Mouse (Mus musculus): ENCODE results near the gene Naga.
"Not testable (repeated sequence)": the region's sequence is repeated elsewhere in the genome, so short reads cannot be mapped to it uniquely, and the experiment has no call there.

Naga gene

GRCm38 (mm10) chr15:82338593-82339112, at the start of gene Naga, which contains the start of the genes Pheta2 and Smdt1:
Naga (minus strand) TSS chr15:82338925.
Pheta2 (plus strand) TSS chr15:82338942.
Smdt1 (plus strand) TSS chr15:82338959.
- peak; percentile 99 for DNase-seq (ENCODE audit: low read depth)

DNA sequence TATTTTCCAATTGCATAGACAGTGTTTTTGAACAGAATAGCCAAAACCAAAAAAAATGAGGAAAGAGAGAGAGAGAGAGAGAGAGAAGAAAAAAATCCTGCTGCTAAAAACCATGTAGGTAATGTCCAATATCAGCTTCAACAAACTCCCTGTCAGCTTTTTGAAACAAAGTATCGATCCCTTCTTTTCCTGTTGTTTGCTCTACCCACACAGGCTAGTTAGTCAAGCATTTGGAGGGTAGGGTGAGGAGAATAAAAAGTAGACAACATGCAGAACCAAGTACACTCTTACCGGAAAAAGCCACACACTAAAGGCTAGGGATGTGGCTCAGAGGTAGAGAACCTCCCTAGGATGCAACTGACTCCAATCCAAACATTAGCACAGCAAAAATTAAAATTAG, 47.0 kb upstream of the Naga start:
- no peak for DNase-seq (ENCODE audit: low read depth)

DNA sequence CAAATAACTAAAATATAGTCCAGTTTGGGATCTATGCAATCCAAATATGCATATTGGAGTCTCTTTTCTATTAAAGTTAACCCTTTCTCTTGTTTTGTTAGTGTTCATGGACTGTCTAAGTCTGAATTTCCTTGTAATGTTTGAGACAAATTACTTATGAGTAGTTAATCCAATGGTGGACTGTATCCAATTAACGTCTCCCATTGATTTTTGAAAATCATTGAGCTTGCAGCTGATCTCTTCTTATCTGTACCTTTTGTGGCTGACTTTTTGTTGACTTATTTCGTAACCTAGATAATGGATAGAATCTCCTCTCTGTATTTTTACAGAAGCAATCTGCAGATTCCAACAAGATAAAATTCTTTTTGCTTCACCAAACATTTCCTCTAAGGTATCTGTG, 43.7 kb upstream of the Naga start:
- DNase-seq (ENCODE audit: low read depth) = no peak

DNA sequence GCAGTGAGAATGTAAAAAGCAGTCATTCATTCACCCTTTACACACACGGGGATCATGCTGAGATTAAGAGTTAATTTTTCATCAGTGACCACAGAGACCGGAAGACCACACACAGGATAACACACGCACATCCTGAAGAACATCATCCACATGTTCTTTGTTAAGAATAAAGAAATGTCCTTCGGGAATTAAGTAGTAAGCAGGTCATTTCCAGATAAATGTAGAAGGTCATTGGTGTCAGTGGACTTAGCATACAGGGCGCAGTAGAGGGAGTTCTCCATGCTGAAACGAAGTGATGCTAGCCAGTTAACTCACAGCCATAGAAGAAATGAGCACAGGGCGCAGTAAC, 42.0 kb upstream of the Naga start:
- DNase-seq (ENCODE audit: low read depth) = no peak

GRCm38 (mm10) chr15:82379871-82380713, 41.4 kb upstream of the Naga start, which contains the start of gene Cyp2d22:
Cyp2d22 (minus strand) TSS chr15:82380260.
- no peak for DNase-seq (ENCODE audit: low read depth)

GRCm38 (mm10) chr15:82379511-82379870, 40.8 kb upstream of the Naga start:
- no peak for DNase-seq (ENCODE audit: low read depth)

DNA sequence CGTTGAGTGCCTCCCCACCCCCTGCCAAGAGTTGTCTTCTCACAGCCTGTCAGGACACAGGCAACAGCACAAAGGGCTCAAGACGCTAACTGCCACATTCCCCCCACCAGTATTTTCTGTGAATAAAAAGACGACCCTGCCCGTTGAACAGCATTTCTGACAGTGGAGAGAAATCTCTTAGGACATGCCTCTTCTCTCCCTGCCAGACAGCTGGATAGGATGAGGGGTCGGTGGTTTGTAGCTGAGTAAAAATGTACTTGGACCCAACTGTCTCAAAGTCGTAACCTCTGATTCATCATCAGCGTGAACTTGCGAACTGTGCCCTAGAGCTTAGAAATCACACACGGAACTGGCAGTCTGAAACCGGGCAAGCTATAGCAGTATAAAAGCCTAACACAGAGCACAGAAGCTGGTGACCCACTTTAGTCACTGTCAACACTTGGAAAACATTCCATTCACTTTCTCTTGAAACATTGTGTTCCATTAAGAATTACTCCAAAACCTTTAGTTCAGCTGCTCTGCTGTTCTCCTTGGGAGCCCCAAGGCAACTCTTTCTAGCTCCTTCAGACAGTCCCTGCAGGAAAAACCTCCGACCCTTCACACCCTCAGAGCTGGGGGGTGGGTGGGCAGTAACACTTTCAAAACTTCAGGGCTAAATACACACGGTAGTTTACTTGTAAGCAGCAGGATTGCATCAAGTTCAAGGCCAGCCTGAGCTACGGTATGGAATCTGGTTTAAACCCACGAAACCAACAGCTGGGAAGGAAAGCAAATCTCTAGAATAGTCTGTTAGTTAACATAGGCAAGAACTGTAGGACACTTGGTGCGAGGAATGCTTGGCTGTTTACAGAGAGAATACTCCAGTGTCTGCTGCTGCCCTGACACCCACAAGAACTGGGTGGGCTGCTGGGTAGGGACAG, 39.8 kb upstream of the Naga start:
- DNase-seq (ENCODE audit: low read depth) = no peak

GRCm38 (mm10) chr15:82377701-82378100, 39.0 kb upstream of the Naga start:
- DNase-seq (ENCODE audit: low read depth) = no peak

DNA sequence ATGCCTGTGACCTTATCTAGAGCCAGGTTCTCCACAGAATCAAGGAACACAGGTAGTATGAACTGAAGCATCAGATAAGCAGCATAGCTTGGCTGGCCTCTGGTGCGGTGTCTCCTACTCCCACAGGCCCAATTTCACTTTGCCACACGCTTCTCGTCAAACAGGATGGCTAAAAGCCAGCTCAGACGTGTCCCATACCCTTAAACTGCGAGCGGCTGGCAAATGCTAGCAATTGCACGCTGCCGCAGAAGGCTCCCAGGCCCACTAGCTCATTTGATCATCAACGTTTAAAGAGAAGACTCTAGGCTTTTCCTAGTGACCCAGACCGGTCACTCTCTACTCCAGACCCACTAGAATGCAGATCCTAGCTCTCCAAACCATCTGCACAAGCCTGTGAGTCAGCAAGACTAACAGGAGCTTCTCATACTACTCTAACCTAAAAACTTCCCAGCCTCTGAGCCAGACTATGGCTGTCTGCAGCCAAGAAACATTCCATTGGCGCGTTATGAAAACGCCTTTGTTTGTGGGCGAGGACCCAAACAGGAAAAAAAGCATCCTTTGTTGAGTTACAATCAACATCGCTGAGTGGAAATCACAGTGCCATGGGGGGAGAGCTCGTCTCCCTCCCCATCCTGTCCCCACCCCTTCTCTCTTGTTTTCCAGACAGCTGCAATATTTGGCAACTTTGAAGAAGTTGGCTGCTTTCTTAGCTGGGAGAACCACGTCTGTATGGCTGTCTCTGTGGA, 37.8 kb upstream of the Naga start:
- no peak for DNase-seq (ENCODE audit: low read depth)

- no peak for DNase-seq (ENCODE audit: low read depth)
Observed at GRCm38 (mm10) chr15:82375855-82376254, 37.1 kb upstream of the Naga start.

- no peak for DNase-seq (ENCODE audit: low read depth)
Observed at GRCm38 (mm10) chr15:82374437-82374836, 35.7 kb upstream of the Naga start.

DNA sequence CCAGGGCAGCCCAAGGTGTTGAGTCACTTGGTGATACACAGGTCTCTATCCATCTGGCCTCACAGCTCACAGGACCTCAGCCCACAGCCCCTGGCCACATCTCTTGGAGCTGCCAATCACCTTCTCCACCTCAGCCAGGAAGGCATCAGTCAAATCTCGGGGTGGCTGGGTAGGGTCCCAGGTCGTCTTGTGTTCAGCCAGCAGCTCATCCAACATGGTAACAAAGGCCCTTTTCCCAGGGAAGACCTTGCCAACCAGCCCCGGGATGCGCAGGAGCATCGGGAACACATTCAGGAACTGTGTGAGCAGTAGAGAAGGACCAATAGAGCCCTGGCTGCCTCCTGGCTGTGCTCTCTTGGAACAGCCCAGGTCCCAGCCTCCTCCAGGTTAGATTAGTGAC, 34.3 kb upstream of the Naga start:
- no peak for DNase-seq (ENCODE audit: low read depth)

DNA sequence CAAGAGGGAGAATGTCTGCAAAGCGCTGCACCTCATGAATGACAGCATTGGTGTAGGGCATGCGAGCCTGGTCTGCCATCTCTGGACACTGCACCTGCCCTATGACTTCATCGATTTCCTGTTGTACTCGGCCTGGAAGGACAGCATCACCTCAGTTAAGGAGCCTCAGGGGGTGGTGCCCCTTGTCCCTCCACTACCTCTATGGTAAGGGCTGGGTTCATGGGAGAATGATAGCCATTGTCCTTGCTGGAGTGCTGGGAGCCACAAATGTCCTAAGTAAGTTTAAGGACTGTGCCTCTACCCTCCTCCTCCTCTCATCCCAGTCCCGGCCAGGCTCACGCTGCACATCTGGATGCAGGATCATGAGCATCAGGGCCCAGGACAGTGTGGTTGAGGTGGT, 33.7 kb upstream of the Naga start:
- no peak for DNase-seq (ENCODE audit: low read depth)

DNA sequence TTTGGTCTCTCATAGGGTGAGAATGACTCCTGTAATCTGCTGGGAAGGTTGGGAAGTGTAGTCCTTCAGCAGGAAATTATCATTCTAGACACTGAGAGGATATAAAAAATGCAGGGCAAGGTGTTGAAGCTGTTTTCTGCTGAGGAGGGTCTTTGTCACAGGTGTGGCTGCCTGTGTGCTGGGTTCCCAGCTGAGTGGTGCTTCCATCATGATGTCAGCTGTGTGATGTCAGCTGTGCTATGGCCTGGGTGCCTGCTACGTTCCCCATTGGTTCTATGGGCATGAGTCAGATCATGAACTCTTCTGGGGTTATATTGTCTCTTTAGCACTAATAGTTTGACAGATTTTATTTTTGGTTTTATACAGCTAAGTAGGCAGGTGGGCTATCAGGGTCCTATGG, 30.1 kb upstream of the Naga start:
- no peak for DNase-seq (ENCODE audit: low read depth)

GRCm38 (mm10) chr15:82368146-82368545, 29.4 kb upstream of the Naga start:
- no peak for DNase-seq (ENCODE audit: low read depth)

- not testable (repeated sequence) for DNase-seq (ENCODE audit: low read depth)
Observed at GRCm38 (mm10) chr15:82364561-82364960, 25.8 kb upstream of the Naga start.

DNA sequence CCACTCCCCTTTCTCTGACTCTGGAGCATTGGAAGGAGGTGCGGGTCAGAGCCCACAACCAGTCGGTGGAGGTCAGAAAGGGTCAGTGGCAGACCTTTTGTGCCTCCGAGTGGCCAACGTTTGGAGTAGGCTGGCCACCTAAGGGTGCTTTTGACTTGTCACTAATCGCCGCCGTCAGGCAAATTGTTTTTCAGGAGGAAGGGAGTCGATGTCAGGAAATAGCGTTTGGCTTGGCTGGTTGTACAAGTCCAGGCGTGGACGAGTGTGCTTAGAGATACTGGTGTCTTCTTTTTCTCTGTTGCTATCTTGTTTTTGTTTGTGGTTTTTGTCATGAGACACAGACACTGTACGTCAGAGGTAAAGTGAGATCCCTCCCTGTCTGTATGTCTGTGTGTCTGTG, 25.1 kb upstream of the Naga start:
- DNase-seq (ENCODE audit: low read depth) = not testable (repeated sequence)

DNA sequence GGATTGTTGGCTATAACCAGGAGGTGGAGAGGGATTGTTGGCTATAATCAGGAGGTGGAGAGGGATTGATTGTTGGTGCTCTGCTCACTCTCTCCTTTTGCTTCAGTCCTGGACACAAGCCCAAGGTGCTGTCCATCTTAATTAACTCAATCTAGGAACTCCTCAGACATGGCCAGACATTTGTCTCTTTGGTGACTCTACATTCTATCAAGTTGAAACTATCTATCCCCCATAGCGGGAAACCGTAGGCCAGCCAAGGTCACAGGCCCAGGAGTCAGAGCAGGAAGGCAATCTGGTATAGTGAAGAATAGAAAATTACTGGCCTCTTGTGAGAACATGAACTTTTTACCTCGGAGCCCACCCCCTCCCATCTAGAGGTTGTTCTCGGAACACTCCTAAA, 23.5 kb upstream of the Naga start:
- DNase-seq (ENCODE audit: low read depth) = no peak

- DNase-seq (ENCODE audit: low read depth) = no peak
Observed at GRCm38 (mm10) chr15:82361459-82362018, 22.8 kb upstream of the Naga start.

- no peak for DNase-seq (ENCODE audit: low read depth)
Observed at GRCm38 (mm10) chr15:82358431-82359260, 19.9 kb upstream of the Naga start.

Data from c-Kit-positive CD71-positive TER-119-negative erythroid progenitor cells, embryonic 14.5 days (primary cell).